Mouse (Mus musculus) embryonic facial prominence, embryonic 13.5 days (tissue): Measurements from ENCODE around the gene Mafb. TPM values are rescaled to one million over a fixed set of nuclear protein-coding genes. Genes with fewer than 3 reads are reported as not detected.

ENCODE experiments used
- ATAC-seq: fragments of 200-750 bp; cut with Nextera tagmentation; 2 replicates; pipeline ENCODE4 v1.8.0; 2017; ENCODE audit warnings: low read depth; ENCODE audit not compliant: insufficient number of reproducible peaks, insufficient read depth, low FRiP score, low TSS enrichment
- H3K27ac ChIP-seq: fragments of 300-500 bp; sonication (generic); 2 replicates; pipeline ENCODE4 v1.5.1; 2015; ENCODE audit warnings: moderate library complexity, mild to moderate bottlenecking, inconsistent platforms
- H3K27me3 ChIP-seq: fragments of 300-500 bp; sonication (generic); 2 replicates; pipeline ENCODE4 v1.6.1; 2015; ENCODE audit warnings: mild to moderate bottlenecking, inconsistent platforms
- H3K36me3 ChIP-seq: fragments of 300-500 bp; sonication (generic); 2 replicates; pipeline ENCODE4 v1.6.1; 2015; ENCODE audit warnings: mild to moderate bottlenecking, inconsistent platforms
- H3K4me1 ChIP-seq: fragments of 300-500 bp; sonication (generic); 2 replicates; pipeline ENCODE4 v1.6.1; 2015; ENCODE audit warnings: inconsistent platforms
- H3K4me2 ChIP-seq: fragments of 300-500 bp; sonication (generic); 2 replicates; pipeline ENCODE4 v1.6.1; 2015; ENCODE audit warnings: moderate library complexity, mild to moderate bottlenecking, inconsistent platforms
- H3K4me3 ChIP-seq: fragments of 300-500 bp; sonication (generic); 2 replicates; pipeline ENCODE4 v1.5.1; 2015; ENCODE audit warnings: mild to moderate bottlenecking, inconsistent platforms
- H3K9ac ChIP-seq: fragments of 300-500 bp; sonication (generic); 2 replicates; pipeline ENCODE4 v1.6.1; 2015; ENCODE audit warnings: mild to moderate bottlenecking, inconsistent platforms
- H3K9me3 ChIP-seq: fragments of 300-500 bp; sonication (generic); 2 replicates; pipeline ENCODE4 v1.6.1; 2016; ENCODE audit warnings: inconsistent platforms
- WGBS: fragments of 180-500 bp; shearing (Covaris S2); methylation state at CpG from one replicate; pipeline ENCODE4 v1.1.7; 2015; ENCODE audit warnings: mixed read lengths; 5-methylcytosine and 5-hydroxymethylcytosine counted together
- polyA plus RNA-seq: library from polyadenylated mRNA; unstranded; fragments of >200 nt; fragmentation: Nextera tagmentation; extraction: Ambion mirVana; gene quantifications from 2 replicates; pipeline ENCODE4 v1.2.1, GENCODE M21; 2015

Gene Mafb
- polyA plus RNA-seq, 1 experiment from 2014 or later, result 24.2 TPM

GRCm38 (mm10) chr2:160318255-160318654 is 48.6 kb downstream of the Mafb start:
- 66% methylated on average over 4 of the region's 4 CpGs for WGBS
- ATAC-seq, result no peak

More at GRCm38 (mm10) chr2:160318255-160318654, 48.6 kb downstream of the Mafb start:
- Histone ChIP-seq H3K9me3 (no peaks in the 10 kb centered on the region), H3K4me2 (no peak overlapping the region), H3K27ac (no peak overlapping the region), H3K4me3 (no peak overlapping the region), H3K9ac (no peak overlapping the region), H3K27me3 (0 out of 2 replicates have a peak, but pooled peaks cover 5% of the 10 kb centered on the region), H3K4me1 (peaks cover 3% of the 10 kb centered on the region; the same call in 1 of the 2 replicates), H3K36me3 (no peaks in the 10 kb centered on the region)

Other genes with a start within 250 kb of the Mafb start
- gene Gm826, start 32.9 kb downstream of the Mafb start, polyA plus RNA-seq, result 0.95 TPM in 1 of 2 replicates, not detected in the other